Mouse (Mus musculus): Measurements from ENCODE around the gene Plbd1. TPM values are rescaled to one million over a fixed set of nuclear protein-coding genes. Genes with fewer than 3 reads are reported as not detected.
A peak's percentile ranks its signal among the peaks of the same experiment; 100 is the strongest.

The Plbd1 gene
- polyA plus RNA-seq, 1 experiment from 2014 or later: 0.59 TPM

DNA sequence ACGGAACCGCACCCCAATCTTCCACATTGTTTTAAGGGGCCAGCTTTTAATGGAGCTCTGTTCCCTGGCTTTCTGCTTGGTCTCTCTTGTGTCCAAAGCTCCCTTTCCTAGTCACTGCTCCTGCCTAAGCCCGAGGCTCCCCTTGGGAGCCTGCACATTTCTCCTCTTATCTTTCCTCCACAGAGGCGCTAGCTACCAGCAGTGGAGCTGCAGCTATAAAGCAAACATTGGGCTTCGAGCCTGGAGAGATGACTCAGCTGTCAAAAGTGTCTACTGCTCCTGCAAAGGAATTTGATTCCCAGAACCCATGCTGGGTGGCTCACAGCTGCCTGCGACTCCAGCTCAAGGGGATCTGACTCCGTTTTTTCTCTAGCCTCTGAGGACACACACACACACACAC is 10.7 kb upstream of the Plbd1 start:
- H3K4me3 ChIP-seq: no peak overlapping the region
- H3K36me3 ChIP-seq: no peaks in the 10 kb centered on the region
- ATAC-seq (ENCODE audit: low read depth): no peak
- 71% methylated on average over 7 of the region's 7 CpGs for WGBS
- no peaks in the 10 kb centered on the region for H3K4me1 ChIP-seq (replicated peaks)
- peaks cover 8% of the 10 kb centered on the region; the same call in 1 of the 2 replicates for H3K9me3 ChIP-seq
- H3K27ac ChIP-seq (replicated peaks): no peak overlapping the region
- H3K27me3 ChIP-seq: no peaks in the 10 kb centered on the region
- H3K9ac ChIP-seq: no peak overlapping the region
- H3K4me2 ChIP-seq: no peak overlapping the region

DNA sequence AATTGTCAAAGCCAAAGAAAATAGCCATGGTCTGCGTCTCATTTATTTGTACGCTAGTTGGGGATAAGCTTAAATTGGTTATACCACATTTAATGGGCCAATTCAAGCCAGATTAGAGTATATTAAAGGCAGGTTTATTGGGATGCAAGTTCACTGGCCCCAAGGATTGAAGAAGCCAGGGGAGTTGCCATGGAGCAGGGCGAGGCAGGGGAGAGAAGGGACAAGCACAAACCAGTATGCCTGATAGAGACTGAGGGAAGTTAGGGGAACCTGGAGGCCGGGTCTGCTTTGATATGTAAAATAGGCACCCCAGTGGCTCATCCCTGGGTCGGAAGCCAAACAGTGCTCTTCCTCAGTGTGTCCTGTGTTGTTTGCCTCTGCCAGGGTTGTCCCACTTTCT is 7.5 kb upstream of the Plbd1 start:
- no peak overlapping the region for H3K27ac ChIP-seq (replicated peaks)
- ATAC-seq (ENCODE audit: low read depth): no peak
- H3K27me3 ChIP-seq: no peaks in the 10 kb centered on the region
- H3K9me3 ChIP-seq: peaks cover 8% of the 10 kb centered on the region; the same call in 1 of the 2 replicates
- H3K9ac ChIP-seq: no peak overlapping the region
- no peaks in the 10 kb centered on the region for H3K4me1 ChIP-seq (replicated peaks)
- WGBS: 45% methylated on average over 5 of the region's 5 CpGs
- no peak overlapping the region for H3K4me3 ChIP-seq
- H3K36me3 ChIP-seq: no peaks in the 10 kb centered on the region
- H3K4me2 ChIP-seq: no peak overlapping the region

DNA sequence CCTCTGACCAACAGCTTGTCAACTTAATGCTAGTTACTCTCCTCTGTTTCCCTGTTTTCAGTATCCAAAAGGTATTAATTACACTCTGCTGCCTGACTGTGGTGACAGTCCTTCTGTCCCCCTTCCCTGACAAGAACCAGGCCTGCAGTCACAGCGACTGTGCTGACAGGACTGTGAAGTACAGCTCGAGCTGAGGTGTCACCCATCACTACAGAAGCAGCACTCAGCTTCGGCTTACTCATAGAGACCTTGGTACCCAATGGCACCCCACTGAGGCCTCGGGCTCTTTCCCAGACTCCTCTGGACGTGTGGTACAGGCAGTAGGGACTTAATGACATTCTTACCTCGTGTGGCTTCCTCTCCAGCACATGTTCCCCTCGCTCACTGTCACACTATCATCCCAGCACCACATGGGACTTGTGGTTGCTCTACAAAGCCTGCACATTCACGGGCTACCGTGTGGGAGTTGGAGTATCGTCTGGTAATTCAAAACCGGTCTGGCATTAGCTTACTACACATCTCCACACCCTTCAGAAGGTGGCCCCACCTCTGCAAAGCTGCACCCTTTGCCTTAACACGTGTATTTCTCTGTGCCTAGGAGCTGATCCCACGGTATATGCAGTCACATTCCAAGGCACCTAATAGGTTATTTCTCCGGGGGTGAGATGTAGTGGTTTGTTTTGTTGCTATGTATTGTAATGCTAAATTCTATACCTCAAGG is 6.7 kb upstream of the Plbd1 start:
- WGBS: 63% methylated on average over 14 of the region's 14 CpGs
- Histone ChIP-seq H3K27me3 (peaks cover 3% of the 10 kb centered on the region; the same call in 1 of the 2 replicates), H3K27ac (replicated peaks) (no peak overlapping the region), H3K9me3 (no peaks in the 10 kb centered on the region), H3K4me3 (no peak overlapping the region), H3K36me3 (no peaks in the 10 kb centered on the region), H3K4me1 (replicated peaks) (no peaks in the 10 kb centered on the region), H3K4me2 (no peak overlapping the region), H3K9ac (no peak overlapping the region)
- no peak for ATAC-seq (ENCODE audit: low read depth)

DNA sequence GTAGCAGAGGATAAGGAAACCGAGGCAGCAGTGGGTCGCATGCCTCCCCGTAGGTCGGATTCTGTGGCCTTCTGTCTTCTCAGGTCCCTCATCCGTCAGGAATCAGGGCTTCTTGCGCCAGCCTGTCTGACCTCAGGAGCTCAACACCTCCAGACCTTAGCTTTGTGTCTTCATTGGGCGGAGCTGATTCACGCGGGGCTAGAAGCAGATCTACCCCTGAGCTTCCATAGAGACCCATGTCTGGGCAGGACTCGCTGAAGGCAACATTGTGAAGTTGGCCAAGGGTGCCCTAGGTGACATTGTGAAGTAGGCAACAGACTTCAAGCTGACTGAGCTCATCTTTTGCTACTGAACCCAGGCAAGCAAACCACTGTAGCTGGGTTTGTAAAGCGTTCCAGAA is 335 bp upstream of the Plbd1 start:
- Histone ChIP-seq H3K4me2 (peak overlapping the region; percentile 52), H3K4me3 (no peak overlapping the region), H3K36me3 (no peaks in the 10 kb centered on the region), H3K9me3 (no peaks in the 10 kb centered on the region), H3K27ac (replicated peaks) (no peak overlapping the region), H3K9ac (no peak overlapping the region), H3K4me1 (replicated peaks) (peaks cover 8% of the 10 kb centered on the region), H3K27me3 (peaks cover 32% of the 10 kb centered on the region)
- ATAC-seq (ENCODE audit: low read depth): no peak
- 28% methylated on average over 11 of the region's 11 CpGs for WGBS

DNA sequence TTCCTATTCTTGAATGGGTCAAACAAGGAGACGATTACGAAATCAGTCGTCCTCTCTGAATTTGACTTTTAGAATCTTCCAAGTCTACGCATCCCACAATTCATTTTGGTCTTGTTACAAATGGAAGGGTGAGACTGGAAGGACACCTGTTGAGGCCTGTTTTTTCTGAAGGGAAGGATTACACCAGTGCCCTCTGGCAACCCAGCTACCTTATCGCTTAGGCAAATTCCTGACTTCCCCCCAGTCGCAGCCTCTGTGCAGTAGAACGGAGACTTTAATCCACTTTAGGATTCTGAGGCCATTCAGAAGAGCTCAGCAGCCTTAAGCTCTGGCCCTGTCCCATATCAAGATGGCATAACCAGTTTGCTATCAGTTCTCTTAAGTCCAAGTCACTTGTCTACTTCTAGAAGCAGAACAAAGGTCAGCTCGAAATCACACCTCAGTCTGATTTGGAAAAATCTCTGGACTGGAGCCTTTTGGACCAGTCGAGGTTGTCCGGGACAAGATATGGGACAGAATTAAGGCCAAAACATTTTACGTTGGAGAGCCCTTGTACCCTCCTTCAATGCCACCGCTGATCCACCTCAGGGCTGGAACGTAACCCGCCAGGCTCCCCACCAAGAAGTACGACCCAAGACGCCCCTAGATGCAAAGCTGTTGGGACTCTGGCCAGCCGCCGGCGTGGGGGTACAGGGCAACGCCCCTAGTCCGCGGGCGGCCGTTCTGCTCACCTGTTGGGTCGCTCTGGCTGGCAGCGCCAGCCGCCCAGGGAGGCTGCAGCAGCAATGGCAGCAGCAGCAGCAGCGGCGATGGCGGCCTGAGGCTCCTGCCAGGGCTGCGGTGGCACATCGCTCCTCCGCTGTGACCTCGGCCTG is 660 bp downstream of the Plbd1 start:
- ATAC-seq (ENCODE audit: low read depth): no peak
- 19% methylated on average over 34 of the region's 34 CpGs for WGBS

DNA sequence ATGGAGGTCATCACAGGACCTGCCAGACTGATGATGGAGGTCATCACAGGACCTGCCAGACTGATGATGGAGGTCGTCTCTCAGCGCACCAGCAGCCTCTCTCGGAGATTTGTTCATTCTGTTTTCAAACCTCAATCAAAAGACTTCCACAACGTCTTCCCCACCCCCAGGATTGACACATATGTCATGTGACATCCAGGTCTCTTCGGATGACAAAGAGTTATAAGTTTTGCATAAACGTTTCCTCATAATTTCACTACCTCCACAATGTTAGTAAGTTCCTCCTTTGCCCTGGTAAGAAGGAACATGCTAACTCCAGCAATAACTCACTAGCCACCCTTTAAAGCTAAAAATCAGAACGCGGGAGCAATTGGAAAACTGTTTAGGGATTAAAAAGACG is 2.5 kb downstream of the Plbd1 start:
- Histone ChIP-seq H3K9ac (no peak overlapping the region), H3K27ac (replicated peaks) (no peak overlapping the region), H3K4me1 (replicated peaks) (peaks cover 8% of the 10 kb centered on the region), H3K27me3 (peaks cover 32% of the 10 kb centered on the region), H3K36me3 (no peaks in the 10 kb centered on the region), H3K4me2 (no peak overlapping the region), H3K9me3 (no peaks in the 10 kb centered on the region), H3K4me3 (no peak overlapping the region)
- 91% methylated on average over 9 of the region's 9 CpGs for WGBS
- ATAC-seq (ENCODE audit: low read depth): no peak

More for the DNA sequence above, 660 bp downstream of the Plbd1 start:
- no peak overlapping the region for H3K9ac ChIP-seq
- H3K36me3 ChIP-seq: no peaks in the 10 kb centered on the region
- H3K4me2 ChIP-seq: peak overlapping the region; percentile 52
- H3K4me1 ChIP-seq (replicated peaks): peaks cover 8% of the 10 kb centered on the region
- H3K4me3 ChIP-seq: peak overlapping the region; percentile 21
- peaks cover 32% of the 10 kb centered on the region for H3K27me3 ChIP-seq
- H3K27ac ChIP-seq (replicated peaks): no peak overlapping the region
- H3K9me3 ChIP-seq: no peaks in the 10 kb centered on the region

DNA sequence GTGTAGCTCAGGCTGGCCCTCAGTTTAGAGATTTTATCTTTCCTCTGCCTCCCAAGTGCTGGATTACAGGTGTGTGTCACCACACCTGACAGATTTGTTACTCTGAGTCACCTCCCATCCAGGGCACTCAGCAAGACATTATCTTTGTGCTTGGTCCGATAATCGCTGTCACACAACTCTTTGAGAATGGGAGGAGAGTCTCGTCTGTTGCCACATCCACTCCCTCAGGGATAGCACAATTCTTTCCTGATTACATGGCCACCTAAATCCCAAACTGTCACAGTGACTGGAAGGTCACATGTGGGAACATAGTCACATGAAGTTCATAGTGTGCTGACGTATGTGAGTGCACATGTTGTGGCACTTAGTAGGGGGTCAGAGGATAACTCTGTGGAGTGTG is 3.4 kb downstream of the Plbd1 start:
- Histone ChIP-seq H3K36me3 (no peaks in the 10 kb centered on the region), H3K9ac (no peak overlapping the region), H3K9me3 (no peaks in the 10 kb centered on the region), H3K27me3 (peaks cover 28% of the 10 kb centered on the region), H3K4me3 (no peak overlapping the region), H3K4me1 (replicated peaks) (peaks cover 8% of the 10 kb centered on the region), H3K27ac (replicated peaks) (no peak overlapping the region), H3K4me2 (no peak overlapping the region)
- ATAC-seq (ENCODE audit: low read depth): no peak
- WGBS: 91% methylated on average over 4 of the region's 4 CpGs

DNA sequence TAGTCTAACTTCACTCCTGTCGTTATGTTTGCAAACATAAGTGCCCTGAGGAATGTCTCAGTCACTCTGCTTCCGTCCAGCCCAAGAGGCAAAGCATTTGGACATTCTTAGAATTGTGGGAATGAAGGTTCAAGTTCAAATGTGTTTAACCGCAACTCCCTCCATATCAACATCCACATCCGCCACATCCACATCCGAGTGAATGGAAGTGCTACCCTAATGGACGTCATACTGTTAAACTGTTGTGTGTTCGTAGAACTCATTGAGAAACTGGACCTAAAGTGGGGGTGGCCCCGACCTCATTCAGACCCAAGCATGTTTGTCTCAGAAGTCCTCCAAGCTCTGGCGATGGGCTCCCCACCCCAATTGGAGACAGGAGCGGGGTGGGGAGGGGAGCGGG is 5.9 kb downstream of the Plbd1 start:
- ATAC-seq (ENCODE audit: low read depth): no peak
- Histone ChIP-seq H3K36me3 (no peaks in the 10 kb centered on the region), H3K9me3 (no peaks in the 10 kb centered on the region), H3K4me3 (no peak overlapping the region), H3K27me3 (peaks cover 6% of the 10 kb centered on the region), H3K4me2 (no peak overlapping the region), H3K4me1 (replicated peaks) (no peaks in the 10 kb centered on the region), H3K9ac (no peak overlapping the region), H3K27ac (replicated peaks) (no peak overlapping the region)
- 66% methylated on average over 11 of the region's 11 CpGs for WGBS

DNA sequence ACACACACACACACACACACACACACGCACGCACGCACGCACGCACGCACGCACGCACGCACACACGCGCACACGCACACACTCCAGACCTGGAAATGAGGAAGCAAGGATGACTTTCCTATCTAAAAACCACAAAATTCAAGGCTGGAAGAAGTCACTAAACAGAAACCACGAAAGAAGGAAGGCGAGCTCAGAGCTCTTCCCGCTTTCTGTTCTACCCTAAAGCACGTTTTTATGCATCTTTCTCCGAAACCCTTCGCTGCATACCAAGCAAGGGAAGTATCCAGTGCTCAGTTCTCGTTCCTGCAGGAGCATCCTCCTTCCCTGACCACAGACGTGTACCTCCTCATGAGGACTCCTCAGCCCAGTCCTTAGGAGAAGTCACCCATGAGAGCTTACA is 7.3 kb downstream of the Plbd1 start:
- no peak overlapping the region for H3K27ac ChIP-seq (replicated peaks)
- H3K4me1 ChIP-seq (replicated peaks): no peaks in the 10 kb centered on the region
- H3K27me3 ChIP-seq: no peaks in the 10 kb centered on the region
- H3K36me3 ChIP-seq: no peaks in the 10 kb centered on the region
- H3K4me2 ChIP-seq: no peak overlapping the region
- no peaks in the 10 kb centered on the region for H3K9me3 ChIP-seq
- H3K4me3 ChIP-seq: no peak overlapping the region
- H3K9ac ChIP-seq: no peak overlapping the region
- WGBS: 94% methylated on average over 20 of the region's 20 CpGs
- no peak for ATAC-seq (ENCODE audit: low read depth)

DNA sequence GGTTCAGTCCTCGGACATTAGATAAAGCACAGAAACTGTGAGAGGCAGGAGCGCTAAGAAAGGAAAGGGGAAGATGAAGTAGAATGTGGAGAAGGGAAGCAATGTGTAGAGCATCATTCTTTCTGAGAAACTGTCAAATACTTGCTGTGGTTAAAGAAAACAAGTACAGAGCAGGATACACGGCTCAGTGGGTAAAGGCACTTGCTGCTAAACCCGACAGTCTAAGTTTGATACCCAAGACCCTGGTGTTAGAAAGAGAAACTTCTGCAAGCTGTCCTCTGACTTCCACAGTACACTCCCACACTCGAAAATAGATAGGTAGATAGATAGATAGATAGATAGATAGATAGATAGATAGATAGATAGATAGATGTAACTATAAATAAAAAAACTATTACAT is 8.4 kb downstream of the Plbd1 start:
- Histone ChIP-seq H3K9me3 (no peaks in the 10 kb centered on the region), H3K27ac (replicated peaks) (no peak overlapping the region), H3K36me3 (no peaks in the 10 kb centered on the region), H3K27me3 (no peaks in the 10 kb centered on the region), H3K4me2 (no peak overlapping the region), H3K4me3 (no peak overlapping the region), H3K4me1 (replicated peaks) (no peaks in the 10 kb centered on the region), H3K9ac (no peak overlapping the region)
- WGBS: 69% methylated on average over 5 of the region's 5 CpGs
- ATAC-seq (ENCODE audit: low read depth): no peak

DNA sequence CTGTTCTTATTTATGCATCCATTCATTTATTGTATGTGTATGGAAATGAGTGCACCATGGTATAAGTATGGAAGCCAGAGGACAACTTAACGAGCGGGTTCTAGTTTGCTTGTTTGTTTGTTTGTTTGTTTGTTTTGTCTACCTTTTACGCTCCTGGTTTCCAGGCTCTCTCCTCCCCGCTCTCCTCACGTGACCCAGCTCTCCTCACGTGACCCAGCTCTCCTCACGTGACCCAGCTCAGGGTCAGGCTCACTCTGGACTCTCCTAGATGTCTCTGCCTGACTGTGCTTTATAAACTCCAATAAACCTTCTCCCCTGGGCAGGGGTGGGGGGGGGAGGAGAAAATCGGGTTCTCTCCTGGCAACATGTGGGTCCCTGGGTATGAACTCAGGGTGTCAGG is 11.1 kb downstream of the Plbd1 start:
- H3K9ac ChIP-seq: no peak overlapping the region
- H3K36me3 ChIP-seq: no peaks in the 10 kb centered on the region
- no peaks in the 10 kb centered on the region for H3K27me3 ChIP-seq
- H3K27ac ChIP-seq (replicated peaks): no peak overlapping the region
- no peaks in the 10 kb centered on the region for H3K9me3 ChIP-seq
- WGBS: 89% methylated on average over 8 of the region's 8 CpGs
- no peak overlapping the region for H3K4me2 ChIP-seq
- no peak overlapping the region for H3K4me3 ChIP-seq
- H3K4me1 ChIP-seq (replicated peaks): peaks cover 9% of the 10 kb centered on the region
- ATAC-seq (ENCODE audit: low read depth): no peak

DNA sequence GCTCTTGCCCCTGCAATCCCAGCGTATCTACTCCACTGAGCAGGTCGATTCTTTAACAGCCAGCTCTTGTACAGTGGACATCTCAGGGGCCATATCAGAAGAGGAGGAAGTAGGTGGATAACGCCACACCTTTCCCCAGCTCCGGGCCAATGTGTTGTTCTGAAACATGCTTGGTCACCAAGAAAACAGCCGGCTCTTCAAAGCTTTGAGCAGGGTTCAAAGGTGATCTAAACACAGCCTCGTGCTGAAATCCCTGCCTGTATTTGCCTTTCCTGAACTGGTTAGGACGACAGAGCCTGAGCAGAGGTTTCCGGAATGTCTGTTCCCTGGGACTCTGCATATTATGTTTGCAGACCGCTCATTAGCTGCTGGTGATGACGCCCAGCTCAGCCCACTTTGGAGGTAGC is 14.3 kb downstream of the Plbd1 start:
- WGBS: 81% methylated on average over 10 of the region's 10 CpGs
- peaks cover 5% of the 10 kb centered on the region for H3K9me3 ChIP-seq
- no peaks in the 10 kb centered on the region for H3K27me3 ChIP-seq
- H3K9ac ChIP-seq: no peak overlapping the region
- peaks cover 12% of the 10 kb centered on the region for H3K4me1 ChIP-seq (replicated peaks)
- H3K36me3 ChIP-seq: no peaks in the 10 kb centered on the region
- no peak for ATAC-seq (ENCODE audit: low read depth)
- H3K4me3 ChIP-seq: no peak overlapping the region
- H3K4me2 ChIP-seq: no peak overlapping the region
- H3K27ac ChIP-seq (replicated peaks): no peak overlapping the region

Measured in neural tube, embryonic 13.5 days (tissue).